Mouse (Mus musculus) adrenal gland, postnatal 14 days (tissue): ENCODE data around the gene Srpr. TPM values are rescaled to one million over a fixed set of nuclear protein-coding genes. Genes with fewer than 3 reads are reported as not detected.
A peak's percentile ranks its signal among the peaks of the same experiment; 100 is the strongest.

Experiments used
- DNase-seq: peaks from one replicate; pipeline ENCODE4 v3.0.0; 2021; ENCODE audit warnings: mixed read lengths
- total RNA-seq: library from RNA; stranded (reverse); gene quantifications from 2 replicates; pipeline ENCODE4 v1.2.3, GENCODE M21; 2021

The Srpr gene
- total RNA-seq, 1 experiment from 2014 or later = 121 TPM

- DNase-seq = no peak
These were observed 12.5 kb upstream of the Srpr start for GRCm38 (mm10) chr9:35187351-35187903.

DNA sequence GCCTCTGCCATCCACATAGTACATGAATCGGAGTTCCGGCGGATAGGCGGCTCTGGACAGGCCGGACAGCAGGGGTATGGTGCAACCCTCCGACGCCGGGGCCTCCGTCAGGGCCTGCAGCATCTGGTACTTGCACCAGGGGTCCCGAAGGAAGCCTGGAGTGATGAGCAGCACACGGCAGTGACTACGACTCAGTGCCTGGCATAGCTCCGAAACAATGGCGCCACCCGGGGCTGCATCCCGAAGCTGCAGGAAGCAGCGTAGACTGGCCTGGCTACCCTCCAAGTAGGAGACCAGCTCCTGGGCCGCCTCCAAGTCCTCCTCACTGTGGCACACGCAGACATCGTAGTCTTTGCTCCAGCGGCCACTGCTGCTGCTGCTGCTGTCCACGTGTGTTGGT, 11.3 kb upstream of the Srpr start:
- DNase-seq = peak; percentile 62

DNA sequence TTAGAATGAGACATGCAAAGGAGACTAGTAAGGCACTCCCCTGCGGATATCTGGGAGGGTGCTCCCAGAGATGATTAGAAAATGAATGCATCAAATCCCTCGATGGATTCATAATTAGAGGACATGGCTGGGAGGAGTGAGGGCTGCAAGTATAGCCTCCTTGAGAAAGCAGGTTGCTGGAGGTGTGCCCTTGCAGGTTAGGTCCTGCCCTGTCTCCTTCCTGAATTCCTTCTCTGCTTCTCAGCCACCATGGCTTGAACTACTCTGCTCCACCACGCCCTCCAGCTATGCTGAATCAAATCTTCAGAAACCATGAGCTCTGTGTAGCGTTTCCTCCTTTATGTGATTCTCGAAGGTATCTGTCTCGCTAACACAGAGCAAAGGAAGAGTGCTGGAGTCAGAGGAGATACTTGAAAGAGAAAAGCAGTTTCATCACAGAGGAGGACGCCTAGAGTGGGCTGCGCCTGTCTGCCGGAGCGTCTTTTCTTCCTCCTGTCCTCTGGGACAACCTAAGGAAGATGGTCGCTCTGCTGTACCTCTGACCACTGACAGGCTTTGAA, 6.9 kb upstream of the Srpr start:
- DNase-seq = no peak

- no peak for DNase-seq
These were observed 5.9 kb upstream of the Srpr start for GRCm38 (mm10) chr9:35194048-35194447.

DNA sequence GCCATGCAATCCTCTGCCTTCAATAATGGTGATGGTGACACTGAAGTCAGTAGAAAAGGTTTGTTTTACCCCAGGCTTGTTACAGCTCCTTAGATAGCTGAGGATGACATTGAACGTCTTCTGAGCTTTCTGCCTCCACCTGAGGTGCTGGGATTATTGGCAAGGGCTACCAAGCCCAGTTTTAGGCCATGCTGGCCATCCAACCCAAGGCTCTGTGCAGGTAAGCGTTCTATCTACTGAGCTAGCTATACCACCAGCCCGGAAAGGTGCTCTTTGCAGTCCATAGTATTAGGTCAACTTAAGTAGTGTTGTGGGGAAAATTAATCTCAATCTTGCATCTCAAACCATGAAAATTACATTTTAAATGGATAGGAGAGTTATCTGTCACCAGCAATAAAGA, 2.4 kb upstream of the Srpr start:
- DNase-seq = no peak

DNA sequence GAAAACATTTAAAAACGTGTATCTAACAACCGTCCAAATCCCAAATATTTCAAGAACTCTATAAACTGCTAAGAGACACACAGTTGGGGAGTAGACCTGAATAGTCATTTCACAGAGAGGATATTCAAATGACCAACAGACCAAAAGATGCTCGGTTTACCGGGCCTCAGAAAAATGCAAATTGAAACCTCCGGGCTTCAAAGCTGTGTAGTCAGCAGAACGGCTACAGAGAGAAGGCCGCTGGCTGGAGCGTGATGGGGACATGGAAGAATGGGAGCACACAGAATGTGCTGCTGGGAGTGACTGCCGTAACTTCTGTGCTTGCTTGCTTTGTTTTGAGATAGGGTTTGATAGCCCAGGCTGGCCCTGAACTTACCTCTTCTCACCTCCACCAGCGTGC, 1.6 kb upstream of the Srpr start:
- no peak for DNase-seq

DNA sequence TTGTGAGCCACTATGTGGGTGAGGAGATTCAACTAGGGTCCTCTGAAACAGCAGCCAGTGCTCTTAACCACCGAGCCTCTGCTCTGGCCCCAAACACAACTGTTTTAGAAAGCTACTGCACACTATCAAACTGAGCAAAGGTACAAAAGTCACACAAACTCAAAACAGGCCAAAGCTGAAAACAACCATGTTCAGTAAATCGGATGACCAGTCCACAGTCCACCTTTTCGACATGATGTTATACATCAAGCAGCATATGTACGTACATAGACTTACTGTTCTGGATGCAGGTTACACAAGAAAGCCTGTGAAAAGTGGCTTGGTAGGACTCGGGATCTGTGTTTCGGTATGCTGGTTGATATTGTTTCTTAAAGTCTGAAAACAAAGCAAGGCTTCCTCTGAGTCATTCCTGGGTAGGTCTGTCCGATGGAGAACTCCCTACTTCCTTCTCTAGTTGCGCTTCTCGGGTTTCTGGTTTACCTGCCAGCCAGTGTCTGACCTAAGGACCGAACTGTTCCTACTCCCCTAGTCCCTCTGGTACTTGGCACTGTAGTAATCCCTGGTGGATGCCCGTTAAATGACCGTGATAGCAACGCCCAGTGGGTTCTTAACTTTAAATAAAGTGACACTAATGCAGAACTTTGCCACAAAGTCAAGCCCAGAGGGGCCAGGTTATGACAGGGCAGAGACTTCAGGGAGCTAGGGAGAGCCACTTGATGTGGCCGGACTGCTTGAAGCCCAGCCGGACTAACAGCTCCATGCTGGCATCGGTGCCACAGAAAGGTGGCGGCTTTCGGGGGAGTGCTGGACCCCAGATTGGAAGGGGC, 817 bp upstream of the Srpr start:
- DNase-seq = no peak

DNA sequence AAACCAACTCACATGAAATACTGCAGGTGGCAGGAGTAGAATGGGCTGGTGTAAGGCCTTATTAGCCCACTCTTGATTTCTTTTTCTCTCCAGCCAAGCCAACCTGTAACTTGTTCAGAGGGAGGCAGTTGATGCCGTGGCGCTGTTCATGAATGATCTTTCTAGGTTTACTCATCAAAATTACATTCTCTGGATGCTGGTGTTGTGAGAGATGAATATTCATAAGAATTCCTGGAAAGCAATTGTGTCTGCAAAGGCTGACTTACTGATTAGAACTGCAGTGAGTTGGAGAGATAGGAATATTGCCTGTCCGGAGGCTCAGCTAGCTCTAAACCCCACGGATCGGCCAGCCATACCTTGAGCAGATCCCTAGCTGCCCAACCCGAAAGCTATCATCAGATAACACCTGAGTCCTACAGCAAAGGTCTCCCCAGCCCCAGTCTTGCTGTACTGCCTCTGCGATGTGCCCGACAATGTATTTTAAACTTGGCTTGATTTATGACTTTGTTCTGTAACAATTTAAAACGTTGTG, 620 bp downstream of the Srpr start:
- no peak for DNase-seq

- no peak for DNase-seq
These were observed 3.6 kb downstream of the Srpr start for GRCm38 (mm10) chr9:35203536-35203935.

- DNase-seq = no peak
These were observed 4.4 kb downstream of the Srpr start for GRCm38 (mm10) chr9:35204421-35204820.

GRCm38 (mm10) chr9:35210542-35211474, 10.8 kb downstream of the Srpr start, which contains the start of gene Foxred1:
Foxred1 (minus strand) TSS chr9:35211055.
- DNase-seq = peak; percentile 99

DNA sequence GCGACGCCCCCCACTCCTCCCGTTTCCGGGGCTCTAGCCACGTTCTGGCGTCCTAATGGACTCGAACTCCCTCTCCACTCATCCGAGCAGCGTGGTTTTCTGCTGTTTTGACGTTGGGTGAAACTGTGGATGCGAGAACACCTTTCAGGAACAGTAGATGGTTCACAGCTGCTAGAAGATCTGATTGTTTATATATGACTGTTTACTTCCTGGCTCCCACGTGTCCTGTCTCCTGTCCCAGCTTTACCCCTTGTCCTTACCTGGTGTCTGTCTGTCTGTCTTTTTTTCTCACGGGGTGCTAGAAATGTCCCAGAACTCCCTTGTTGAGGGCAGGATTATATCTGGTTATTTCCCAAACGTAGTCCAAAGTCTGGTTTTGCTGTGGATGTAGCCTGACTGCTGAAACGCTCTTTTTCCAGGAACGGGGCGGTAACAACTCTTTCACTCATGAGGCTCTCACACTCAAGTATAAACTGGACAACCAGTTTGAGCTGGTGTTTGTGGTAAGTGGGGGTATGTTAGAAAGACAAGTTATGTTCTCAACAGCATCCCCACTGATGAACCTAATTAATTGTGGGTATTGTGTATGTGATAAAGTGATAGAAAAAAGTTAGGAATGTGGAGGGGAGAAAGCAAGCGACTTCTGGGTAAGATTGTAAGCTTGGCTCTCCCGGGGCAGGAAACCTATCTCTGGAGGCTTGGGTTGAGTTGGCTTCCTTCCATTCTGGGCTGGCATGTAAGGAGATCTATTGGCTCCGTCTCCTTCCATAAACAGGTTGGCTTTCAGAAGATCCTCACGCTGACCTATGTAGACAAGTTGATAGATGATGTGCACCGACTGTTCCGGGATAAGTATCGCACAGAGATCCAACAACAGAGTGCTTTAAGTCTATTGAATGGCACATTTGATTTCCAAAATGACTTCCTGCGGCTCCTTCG, 11.9 kb downstream of the Srpr start:
- DNase-seq = no peak

DNA sequence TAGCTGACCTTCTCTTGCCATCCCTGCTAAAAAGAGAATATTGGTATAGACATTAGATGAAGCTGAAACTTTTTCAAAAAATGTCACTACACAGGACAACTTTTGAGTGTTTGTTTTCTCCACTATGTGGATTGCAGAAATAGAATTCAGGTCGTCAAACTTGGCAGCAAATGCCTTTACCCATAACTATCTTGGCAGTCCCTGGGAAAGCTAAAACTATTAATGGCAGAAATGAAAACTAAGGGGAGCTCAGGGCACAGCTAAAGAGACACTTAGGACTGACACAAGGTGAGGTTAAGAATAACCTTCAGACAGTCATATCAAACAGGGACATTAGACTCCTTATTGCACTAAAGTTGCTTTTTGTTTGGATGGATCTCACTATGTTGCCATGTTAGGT, 18.0 kb downstream of the Srpr start:
- DNase-seq = no peak

- DNase-seq = no peak
These were observed 23.5 kb downstream of the Srpr start for GRCm38 (mm10) chr9:35223466-35223865.

- DNase-seq = no peak
These were observed 28.7 kb downstream of the Srpr start for GRCm38 (mm10) chr9:35228671-35229070.

GRCm38 (mm10) chr9:35235996-35236395, 36.0 kb downstream of the Srpr start:
- no peak for DNase-seq

DNA sequence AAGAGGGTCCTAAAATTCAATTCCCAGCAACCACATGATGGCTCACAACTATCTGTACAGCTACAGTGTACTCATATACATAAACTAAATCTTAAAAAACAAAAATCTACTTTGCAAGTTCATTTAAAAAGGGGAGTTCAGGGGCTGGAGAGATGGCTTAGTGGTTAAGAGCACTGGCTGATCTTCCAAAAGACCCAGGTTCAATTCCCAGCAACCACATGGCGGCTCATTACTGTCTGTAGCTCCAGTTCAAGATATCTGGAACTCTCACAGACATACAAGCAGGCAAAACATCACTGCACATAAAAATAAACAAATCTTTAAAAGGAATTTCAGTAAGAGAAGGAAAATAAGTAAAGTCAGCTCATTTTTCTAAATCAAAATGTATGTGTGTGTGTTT, 38.4 kb downstream of the Srpr start:
- DNase-seq = no peak

- no peak for DNase-seq
These were observed 39.1 kb downstream of the Srpr start for GRCm38 (mm10) chr9:35238915-35239571.

GRCm38 (mm10) chr9:35239734-35240133, 39.8 kb downstream of the Srpr start:
- DNase-seq = no peak

- no peak for DNase-seq
These were observed 47.4 kb downstream of the Srpr start for GRCm38 (mm10) chr9:35247405-35247804.

GRCm38 (mm10) chr9:35249476-35249875, 49.5 kb downstream of the Srpr start:
- DNase-seq = no peak
